Mouse (Mus musculus) hindbrain, embryonic 15.5 days (tissue): ENCODE data around the gene Shpk. TPM values are rescaled to one million over a fixed set of nuclear protein-coding genes. Genes with fewer than 3 reads are reported as not detected.
A peak's percentile ranks its signal among the peaks of the same experiment; 100 is the strongest.

Experiments used
- ATAC-seq: fragments of 200-750 bp; cut with Nextera tagmentation; 2 replicates; pipeline ENCODE4 v1.8.0; 2017; ENCODE audit warnings: low read depth, moderate number of reproducible peaks, moderate TSS enrichment; ENCODE audit not compliant: low FRiP score
- H3K27ac ChIP-seq: fragments of 300-500 bp; sonication (generic); replicated peaks from 2 replicates; pipeline ENCODE4 v1.5.1; 2015; ENCODE audit warnings: mild to moderate bottlenecking, inconsistent platforms
- H3K27me3 ChIP-seq: fragments of 300-500 bp; sonication (generic); 2 replicates; pipeline ENCODE4 v1.6.1; 2015; ENCODE audit warnings: control low read depth, inconsistent platforms
- H3K36me3 ChIP-seq: fragments of 300-500 bp; sonication (generic); 2 replicates; pipeline ENCODE4 v1.6.1; 2015; ENCODE audit warnings: control low read depth, inconsistent platforms
- H3K4me1 ChIP-seq: fragments of 300-500 bp; sonication (generic); replicated peaks from 2 replicates; pipeline ENCODE4 v1.6.1; 2015; ENCODE audit warnings: control low read depth, inconsistent platforms
- H3K4me2 ChIP-seq: fragments of 300-500 bp; sonication (generic); 2 replicates; pipeline ENCODE4 v1.6.1; 2015; ENCODE audit warnings: moderate library complexity, mild to moderate bottlenecking, inconsistent platforms
- H3K4me3 ChIP-seq: fragments of 300-500 bp; sonication (generic); 2 replicates; pipeline ENCODE4 v1.5.1; 2015; ENCODE audit warnings: mild to moderate bottlenecking, inconsistent platforms
- H3K9ac ChIP-seq: fragments of 300-500 bp; sonication (generic); 2 replicates; pipeline ENCODE4 v1.6.1; 2015; ENCODE audit warnings: inconsistent platforms
- H3K9me3 ChIP-seq: fragments of 300-500 bp; sonication (generic); 2 replicates; pipeline ENCODE4 v1.6.1; 2016; ENCODE audit warnings: control low read depth, inconsistent platforms
- WGBS: fragments of 180-500 bp; shearing (Covaris S2); methylation state at CpG from one replicate; pipeline ENCODE4 v1.1.7; 2015; 5-methylcytosine and 5-hydroxymethylcytosine counted together
- polyA plus RNA-seq: library from polyadenylated mRNA; unstranded; fragments of >200 nt; fragmentation: Nextera tagmentation; extraction: Ambion mirVana; gene quantifications from 2 replicates; pipeline ENCODE4 v1.2.1, GENCODE M21; 2015

Gene Shpk
- polyA plus RNA-seq, 1 experiment from 2014 or later = 2.9 TPM

DNA sequence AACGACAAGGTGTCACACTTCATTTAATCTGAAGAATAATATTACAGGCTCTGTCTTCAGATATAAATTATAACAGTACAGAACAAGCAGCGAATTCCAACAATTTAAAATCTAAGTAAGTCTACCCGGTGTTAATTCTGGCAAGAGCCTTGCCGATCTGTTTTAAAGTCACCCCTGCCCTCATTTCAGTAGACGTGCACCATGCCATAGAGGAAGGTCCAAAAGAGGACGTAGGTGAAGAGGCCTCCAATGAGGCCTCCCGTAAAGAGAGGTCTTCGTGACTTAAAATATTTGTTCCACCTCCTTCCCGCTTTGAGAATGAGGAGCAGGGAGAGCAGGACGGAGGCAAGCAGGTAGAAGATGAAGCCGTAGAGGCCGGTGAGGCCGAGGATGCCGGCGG is 23.1 kb upstream of the Shpk start:
- H3K4me1 ChIP-seq = peaks cover 41% of the 10 kb centered on the region
- H3K4me3 ChIP-seq = peak overlapping the region; percentile 65
- ATAC-seq = no peak
- H3K27ac ChIP-seq = peak overlapping the region; percentile 85
- H3K9me3 ChIP-seq = no peaks in the 10 kb centered on the region
- peak overlapping the region; percentile 69 for H3K9ac ChIP-seq
- no peaks in the 10 kb centered on the region for H3K27me3 ChIP-seq
- WGBS = 1% methylated on average over 15 of the region's 15 CpGs
- H3K4me2 ChIP-seq = peak overlapping the region; percentile 61
- 0 out of 2 replicates have a peak, but pooled peaks cover 11% of the 10 kb centered on the region for H3K36me3 ChIP-seq

DNA sequence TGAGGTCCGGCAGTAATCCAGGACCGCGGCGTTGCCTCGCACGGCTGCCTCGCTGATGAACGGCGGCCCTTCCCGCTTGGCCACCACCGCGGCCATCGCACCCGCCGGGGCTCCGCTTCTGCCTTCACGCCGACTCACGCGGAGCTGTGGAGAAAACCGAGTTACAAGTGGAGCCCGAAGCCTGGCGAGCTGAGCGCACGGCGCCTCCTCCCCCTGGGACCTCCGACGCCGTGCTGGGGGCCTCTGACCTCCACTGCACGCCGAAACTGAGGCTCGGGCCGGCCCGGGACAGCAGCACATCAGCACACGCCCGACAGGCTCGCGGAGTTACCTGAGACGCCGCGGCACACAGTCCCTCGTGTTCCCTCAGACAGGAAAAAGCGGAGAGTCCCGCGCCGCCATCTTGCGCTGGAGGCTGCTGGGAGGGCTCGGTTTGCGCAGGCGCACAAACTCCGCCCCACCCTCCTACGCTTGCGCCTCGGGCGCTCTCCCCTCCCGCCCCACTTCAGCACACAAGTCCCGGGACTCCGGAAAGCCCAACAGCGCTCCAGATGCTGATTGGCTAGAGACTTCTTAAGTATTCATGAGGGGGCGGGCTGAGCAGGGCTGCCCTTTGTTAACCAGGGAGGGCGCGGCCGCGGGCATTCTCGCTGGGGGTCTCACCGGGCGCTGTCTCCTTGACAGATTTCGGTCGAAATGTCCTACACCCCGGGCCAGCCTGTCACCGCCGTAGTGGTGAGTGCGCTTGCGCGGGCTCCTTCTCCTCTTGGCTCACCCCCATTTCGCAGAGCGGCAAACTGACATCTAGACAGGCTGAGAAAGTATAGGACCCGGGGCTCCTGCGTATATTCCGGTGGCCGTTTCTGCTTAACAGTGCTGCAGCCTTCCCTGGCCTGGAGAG is 22.4 kb upstream of the Shpk start, which contains the start of the genes Emc6 and Tax1bp3:
Gene Emc6, minus strand, starts transcription at position 430 of the 901 bp plus-strand sequence.
Gene Tax1bp3, plus strand, starts transcription at position 476 of the 901 bp plus-strand sequence.
- peak; percentile 98 for ATAC-seq
- Histone ChIP-seq H3K4me2 (peak within 1 kb of the TSS; percentile 78), H3K9ac (peak within 1 kb of the TSS; percentile 76), H3K27me3 (no peaks in the 10 kb centered on the region), H3K4me3 (peak within 1 kb of the TSS; percentile 65), H3K27ac (peak within 1 kb of the TSS; percentile 85), H3K36me3 (0 out of 2 replicates have a peak, but pooled peaks cover 11% of the 10 kb centered on the region), H3K4me1 (peaks cover 41% of the 10 kb centered on the region), H3K9me3 (no peaks in the 10 kb centered on the region)
- WGBS = under 1% methylated on average over 78 of the region's 81 CpGs

DNA sequence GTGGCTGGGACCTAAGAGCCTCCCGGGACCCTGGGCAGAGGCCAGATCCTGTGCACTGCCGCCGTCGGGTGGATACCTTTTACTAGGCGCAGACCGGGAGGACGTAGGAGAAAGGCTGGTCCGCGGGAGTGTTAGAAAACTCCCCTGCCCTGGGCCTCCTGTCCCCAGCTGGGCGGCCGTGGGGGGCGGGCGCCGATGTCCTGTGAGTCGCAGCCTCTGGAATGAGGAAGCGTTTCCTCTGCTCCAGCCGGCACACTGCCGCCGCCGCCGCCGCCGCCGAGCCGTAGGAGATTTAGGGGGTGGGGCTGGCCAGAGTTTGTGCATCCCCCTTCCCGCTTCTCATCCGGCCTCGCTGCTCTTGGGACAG is 21.8 kb upstream of the Shpk start:
- H3K27ac ChIP-seq = peak overlapping the region; percentile 85
- no peaks in the 10 kb centered on the region for H3K9me3 ChIP-seq
- H3K4me1 ChIP-seq = peaks cover 38% of the 10 kb centered on the region
- 0% methylated on average over 28 of the region's 28 CpGs for WGBS
- no peak; the same call in 1 of the 2 replicates for ATAC-seq
- peak overlapping the region; percentile 78 for H3K4me2 ChIP-seq
- H3K36me3 ChIP-seq = peaks cover 16% of the 10 kb centered on the region
- H3K4me3 ChIP-seq = peak overlapping the region; percentile 65
- H3K27me3 ChIP-seq = no peaks in the 10 kb centered on the region
- peak overlapping the region; percentile 76 for H3K9ac ChIP-seq

DNA sequence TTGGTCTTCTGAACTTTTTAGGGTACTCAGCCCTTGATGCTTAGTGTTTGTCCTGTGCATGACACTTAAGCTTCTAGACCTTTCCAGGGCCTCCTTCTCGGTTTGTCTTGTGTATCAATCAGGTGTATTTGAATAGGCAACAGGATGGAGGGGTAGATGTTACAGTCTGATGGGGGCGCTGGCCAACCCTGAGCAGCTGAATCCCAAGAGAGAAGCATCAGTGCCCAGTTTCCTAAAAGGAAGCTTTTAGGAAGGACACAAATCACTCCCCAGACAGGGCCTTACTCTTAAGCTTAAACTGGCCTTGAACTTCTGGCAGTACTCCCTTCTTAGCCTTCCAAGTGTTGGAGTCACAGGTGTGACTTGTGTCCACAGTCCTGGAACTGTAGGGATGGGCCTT is 21.4 kb upstream of the Shpk start:
- Histone ChIP-seq H3K9me3 (no peaks in the 10 kb centered on the region), H3K4me1 (peaks cover 37% of the 10 kb centered on the region), H3K4me3 (peak overlapping the region; percentile 65), H3K27me3 (no peaks in the 10 kb centered on the region), H3K36me3 (peaks cover 18% of the 10 kb centered on the region), H3K4me2 (peak overlapping the region; percentile 78), H3K9ac (peak overlapping the region; percentile 76), H3K27ac (peak overlapping the region; percentile 85)
- ATAC-seq = no peak
- WGBS = 3% methylated on average over 2 of the region's 2 CpGs

DNA sequence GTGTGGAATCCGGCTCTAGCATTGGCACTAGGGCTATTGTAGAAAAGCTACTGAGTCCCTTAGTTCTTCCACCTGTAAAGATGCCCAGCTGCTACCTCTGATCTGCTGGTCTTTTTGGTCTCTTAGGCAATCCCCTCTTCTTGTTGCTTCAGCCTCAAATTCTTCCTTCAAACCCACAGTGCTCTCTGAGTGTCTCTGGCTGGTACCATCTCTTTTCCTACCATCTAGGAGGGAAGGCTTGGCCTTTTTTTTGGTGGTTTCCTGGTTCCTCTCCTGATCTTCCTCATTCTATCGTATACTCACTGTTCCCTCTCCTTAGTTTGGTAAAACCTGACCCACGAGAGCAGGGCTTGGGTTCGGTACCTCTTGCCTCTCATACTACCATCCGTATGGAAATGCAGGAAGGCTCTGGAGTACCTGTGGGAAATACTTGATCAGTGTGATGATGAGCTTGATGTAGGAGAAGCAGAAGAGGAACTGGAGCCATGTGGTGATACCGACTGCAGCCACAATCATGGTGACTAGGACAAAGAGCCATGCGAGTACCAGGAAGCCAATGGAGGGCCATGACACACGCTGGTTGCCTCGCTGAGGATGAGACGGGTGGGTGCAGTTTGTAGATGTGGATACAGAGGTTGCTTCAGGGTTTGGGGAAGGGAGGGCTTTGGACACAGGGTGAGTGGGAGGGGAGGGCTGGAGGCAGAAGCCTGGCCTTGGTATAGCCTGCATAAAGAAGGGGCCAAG is 13.2 kb upstream of the Shpk start:
- WGBS = 92% methylated on average over 10 of the region's 10 CpGs
- no peak overlapping the region for H3K4me2 ChIP-seq

DNA sequence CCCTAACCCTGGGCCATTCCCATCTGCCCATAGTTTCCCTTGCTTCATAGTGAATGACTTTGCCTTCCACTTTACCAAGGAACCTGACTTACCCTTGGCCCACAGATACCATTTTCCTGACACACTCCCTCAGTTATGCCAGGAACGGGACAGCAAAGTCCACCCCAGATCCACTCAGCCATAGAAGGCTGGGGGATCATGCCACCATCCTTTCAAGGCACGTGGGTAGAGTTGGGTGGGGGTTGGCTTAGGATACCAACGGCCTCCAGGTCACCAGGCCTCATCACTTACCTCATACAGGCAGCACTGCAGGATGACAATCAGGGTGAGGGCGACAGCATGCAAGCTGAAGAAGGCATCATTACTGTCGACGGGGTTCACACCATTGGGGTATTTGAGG is 12.0 kb upstream of the Shpk start:
- no peaks in the 10 kb centered on the region for H3K9me3 ChIP-seq
- ATAC-seq = no peak
- no peak overlapping the region for H3K4me3 ChIP-seq
- no peaks in the 10 kb centered on the region for H3K4me1 ChIP-seq
- 90% methylated on average over 6 of the region's 6 CpGs for WGBS
- H3K9ac ChIP-seq = no peak overlapping the region
- H3K27ac ChIP-seq = no peak overlapping the region
- no peaks in the 10 kb centered on the region for H3K27me3 ChIP-seq
- no peak overlapping the region for H3K4me2 ChIP-seq
- peaks cover 47% of the 10 kb centered on the region for H3K36me3 ChIP-seq

More for the DNA sequence above, 13.2 kb upstream of the Shpk start:
- Histone ChIP-seq H3K36me3 (peaks cover 41% of the 10 kb centered on the region), H3K27me3 (no peaks in the 10 kb centered on the region), H3K27ac (no peak overlapping the region), H3K9me3 (no peaks in the 10 kb centered on the region), H3K4me3 (no peak overlapping the region), H3K4me1 (no peaks in the 10 kb centered on the region), H3K9ac (no peak overlapping the region)
- ATAC-seq = no peak

DNA sequence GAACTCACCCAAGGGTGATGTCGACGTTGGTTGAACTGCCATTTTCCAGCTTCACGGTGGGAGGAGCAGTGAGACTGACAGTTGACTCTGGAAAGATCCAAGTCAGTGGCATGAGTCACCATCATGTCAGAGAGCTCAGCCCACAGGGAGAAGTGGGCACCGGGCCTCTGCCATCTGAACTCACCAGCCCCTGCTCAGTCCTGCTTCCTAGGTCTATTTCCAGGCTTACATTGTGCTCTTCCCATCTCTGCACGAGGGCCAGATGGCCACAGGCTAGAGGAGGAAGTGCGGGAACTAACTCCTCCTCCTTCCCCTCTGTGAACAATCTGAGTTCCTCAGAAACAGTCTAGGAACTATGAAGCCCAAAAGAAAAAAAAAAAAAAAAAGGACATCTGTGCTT is 6.2 kb upstream of the Shpk start:
- Histone ChIP-seq H3K4me2 (no peak overlapping the region), H3K27ac (no peak overlapping the region), H3K9me3 (no peaks in the 10 kb centered on the region), H3K36me3 (peaks cover 29% of the 10 kb centered on the region), H3K4me3 (no peak overlapping the region), H3K27me3 (no peaks in the 10 kb centered on the region), H3K9ac (no peak overlapping the region), H3K4me1 (peaks cover 12% of the 10 kb centered on the region)
- ATAC-seq = no peak
- WGBS = 88% methylated on average over 6 of the region's 6 CpGs

DNA sequence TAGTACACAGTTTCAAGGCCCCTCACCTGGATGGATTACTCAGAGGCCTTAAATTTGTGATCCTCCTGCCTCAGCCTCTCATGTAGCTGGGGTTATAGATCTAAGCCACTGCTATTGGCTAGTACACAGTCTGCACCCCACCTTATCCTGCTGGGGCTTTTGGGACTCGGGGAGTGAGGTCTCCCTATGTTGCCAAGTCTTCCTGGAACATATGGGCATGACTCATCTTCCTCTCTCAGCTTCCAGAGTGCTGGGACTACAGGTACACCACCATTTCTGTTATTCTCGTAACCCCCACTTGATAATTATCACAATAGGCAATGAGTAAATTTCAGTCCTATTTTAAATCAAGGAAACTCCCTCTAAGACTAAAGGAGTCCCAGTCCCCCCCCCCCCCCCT is 4.8 kb upstream of the Shpk start:
- no peaks in the 10 kb centered on the region for H3K27me3 ChIP-seq
- no peak overlapping the region for H3K4me3 ChIP-seq
- no peak for ATAC-seq
- H3K36me3 ChIP-seq = peaks cover 23% of the 10 kb centered on the region
- H3K9me3 ChIP-seq = no peaks in the 10 kb centered on the region
- H3K4me1 ChIP-seq = peaks cover 17% of the 10 kb centered on the region
- 88% methylated on average over 2 of the region's 2 CpGs for WGBS
- no peak overlapping the region for H3K4me2 ChIP-seq
- no peak overlapping the region for H3K9ac ChIP-seq
- H3K27ac ChIP-seq = no peak overlapping the region

DNA sequence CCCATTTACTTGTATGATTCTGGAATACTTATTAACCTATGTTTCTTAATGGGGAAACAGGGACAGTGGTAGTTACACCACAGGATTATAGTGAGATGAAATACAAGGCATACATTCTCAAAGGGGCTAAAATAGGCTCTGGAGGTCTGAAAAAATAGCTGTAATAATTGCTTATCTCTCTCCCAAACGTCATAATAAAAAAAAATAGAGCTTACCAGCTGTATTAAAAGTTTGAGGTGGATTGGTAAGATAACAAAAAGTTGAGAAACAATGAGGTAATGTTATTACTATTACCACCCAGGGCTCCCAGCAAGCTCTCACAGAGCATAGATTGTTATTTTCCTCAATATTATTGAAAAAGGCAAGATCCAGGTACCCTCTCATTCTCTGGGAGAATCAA is 1.1 kb upstream of the Shpk start:
- Histone ChIP-seq H3K9ac (peak overlapping the region; percentile 81), H3K4me2 (peak overlapping the region; percentile 91), H3K9me3 (no peaks in the 10 kb centered on the region), H3K4me3 (peak overlapping the region; percentile 76), H3K27me3 (no peaks in the 10 kb centered on the region), H3K4me1 (peaks cover 24% of the 10 kb centered on the region), H3K36me3 (peaks cover 4% of the 10 kb centered on the region; the same call in 1 of the 2 replicates), H3K27ac (no peak overlapping the region)
- 7% methylated on average over 1 of the region's 1 CpGs for WGBS
- no peak for ATAC-seq

DNA sequence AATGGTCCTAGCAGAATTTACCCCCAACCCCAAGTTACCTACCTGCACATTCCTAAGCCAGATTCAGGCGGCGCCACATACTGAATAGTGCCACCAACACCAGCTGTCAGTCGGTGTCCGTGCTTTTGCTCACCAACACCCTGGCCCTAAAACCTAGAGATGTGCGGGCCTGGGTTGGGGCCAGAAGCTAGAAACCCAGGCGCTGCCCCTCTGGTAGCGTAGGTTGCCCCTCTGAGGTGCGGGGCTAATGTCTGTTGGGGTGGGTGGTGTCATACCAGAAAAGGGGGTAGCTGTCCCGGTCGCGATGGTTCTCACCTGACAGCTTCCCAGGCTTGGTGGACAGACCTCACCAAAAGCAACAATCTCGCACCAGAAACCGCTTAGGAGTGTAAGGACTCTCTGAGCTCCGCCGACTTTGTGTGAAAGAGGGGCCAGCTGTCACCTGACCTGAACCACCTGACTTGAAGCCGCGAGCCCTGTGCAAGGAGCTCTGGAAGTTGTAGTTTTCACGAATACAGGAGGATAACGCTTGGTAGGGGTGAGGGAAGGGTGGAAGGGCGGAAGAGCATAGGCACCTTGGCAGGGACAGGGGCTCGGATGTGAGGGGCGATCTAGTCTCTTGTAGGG is 544 bp upstream of the Shpk start, which contains the start of gene Ctns:
Gene Ctns, minus strand, starts transcription at position 440 of the 627 bp plus-strand sequence.
- H3K36me3 ChIP-seq = peaks cover 4% of the 10 kb centered on the region; the same call in 1 of the 2 replicates
- H3K27me3 ChIP-seq = no peaks in the 10 kb centered on the region
- peaks cover 24% of the 10 kb centered on the region for H3K4me1 ChIP-seq
- peak within 1 kb of the TSS; percentile 91 for H3K4me2 ChIP-seq
- peak; percentile 97 for ATAC-seq
- H3K9me3 ChIP-seq = no peaks in the 10 kb centered on the region
- peak within 1 kb of the TSS; percentile 80 for H3K27ac ChIP-seq
- H3K4me3 ChIP-seq = peak within 1 kb of the TSS; percentile 76
- H3K9ac ChIP-seq = peak within 1 kb of the TSS; percentile 85
- WGBS = under 1% methylated on average over 22 of the region's 22 CpGs

DNA sequence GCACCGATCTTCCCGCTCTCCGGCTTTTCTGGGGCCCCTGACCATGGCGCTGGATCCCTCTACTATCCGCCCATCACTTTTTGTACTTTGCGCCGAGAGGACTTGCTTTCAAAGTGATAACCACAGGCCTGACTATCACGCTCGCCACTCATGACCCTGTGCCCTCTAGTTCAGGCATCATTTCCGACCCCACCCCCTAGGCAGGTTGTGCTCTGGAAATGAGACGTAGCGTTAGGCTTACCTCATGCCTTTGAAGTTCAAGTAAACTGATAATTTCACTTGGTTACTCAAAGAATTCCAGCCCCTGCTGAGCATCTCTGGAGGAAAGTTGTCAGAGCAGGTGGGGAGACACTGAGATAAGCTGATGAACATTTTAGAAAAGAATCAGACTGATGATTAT is 619 bp downstream of the Shpk start:
- Histone ChIP-seq H3K4me3 (peak overlapping the region; percentile 76), H3K9ac (peak overlapping the region; percentile 85), H3K27ac (no peak overlapping the region), H3K9me3 (no peaks in the 10 kb centered on the region), H3K27me3 (no peaks in the 10 kb centered on the region), H3K4me2 (peak overlapping the region; percentile 91), H3K36me3 (peaks cover 4% of the 10 kb centered on the region; the same call in 1 of the 2 replicates), H3K4me1 (peaks cover 24% of the 10 kb centered on the region)
- 4% methylated on average over 12 of the region's 12 CpGs for WGBS
- no peak; the same call in 1 of the 2 replicates for ATAC-seq
